9 mouse cellular contexts compared by ENCODE assay signal in genomic region chr2:127539494-127539893, GRCm38 (mm10). TPM values are rescaled to one million over a fixed set of nuclear protein-coding genes. Genes with fewer than 3 reads are reported as not detected.
DNase-seq lines count a peak whose midpoint lies in the region; ATAC-seq and TF ChIP-seq lines count a peak whose summit lies in the region.
"Had no signal": no experiment of that assay in that cellular context is flagged by ENCODE, and none has a peak within 500 bp of the region (broad histone marks: within the 10 kb centered on the region; RNA-seq: fewer than 3 reads in every experiment).

No protein-coding gene starts in this region.

- peaks cover 5% of the 10 kb centered on the region; the same call in 1 of the 2 replicates for H3K4me1 ChIP-seq in midbrain, embryonic 11.5 days (ENCODE audit: control insufficient read depth, insufficient read depth, low read length)
- no peaks in the 10 kb centered on the region for H3K4me1 ChIP-seq in midbrain, embryonic 16.5 days (ENCODE audit: control insufficient read depth, insufficient read depth, low read length)
- no peaks in the 10 kb centered on the region for H3K4me1 ChIP-seq in stomach, embryonic 14.5 days (ENCODE audit: control insufficient read depth, insufficient read depth, low read length)
- peaks cover 4% of the 10 kb centered on the region; the same call in 1 of the 2 replicates for H3K4me1 ChIP-seq in forebrain, embryonic 15.5 days

- no peaks in the 10 kb centered on the region for H3K9me3 ChIP-seq in midbrain, embryonic 11.5 days (ENCODE audit: control insufficient read depth, low read length)
- no peaks in the 10 kb centered on the region for H3K9me3 ChIP-seq in midbrain, embryonic 16.5 days (replicated peaks; ENCODE audit: control insufficient read depth, low read length, poor library complexity, severe bottlenecking)
- no peaks in the 10 kb centered on the region for H3K9me3 ChIP-seq in stomach, embryonic 14.5 days (ENCODE audit: control insufficient read depth, low read depth, low read length)
- no peaks in the 10 kb centered on the region for H3K9me3 ChIP-seq in forebrain, embryonic 15.5 days

- no peaks in the 10 kb centered on the region for H3K36me3 ChIP-seq in midbrain, embryonic 11.5 days (ENCODE audit: control insufficient read depth, insufficient read depth, low read length)
- no peaks in the 10 kb centered on the region for H3K36me3 ChIP-seq in midbrain, embryonic 16.5 days (ENCODE audit: control insufficient read depth, insufficient read depth, low read length)
- H3K36me3 ChIP-seq in stomach, embryonic 14.5 days (ENCODE audit: control insufficient read depth, insufficient read depth, low read length), result no peaks in the 10 kb centered on the region
- H3K36me3 ChIP-seq in forebrain, embryonic 15.5 days, result no peaks in the 10 kb centered on the region

- H3K4me3 ChIP-seq in gastrocnemius, adult 2 months, result no peak overlapping the region
- no peak overlapping the region for H3K4me3 ChIP-seq in midbrain, embryonic 11.5 days (ENCODE audit: low read depth, low read length)
- no peak overlapping the region for H3K4me3 ChIP-seq in midbrain, embryonic 16.5 days (ENCODE audit: low read depth, low read length)
- no peak overlapping the region for H3K4me3 ChIP-seq in stomach, embryonic 14.5 days (ENCODE audit: low read depth, low read length)
- no peak overlapping the region for H3K4me3 ChIP-seq in forebrain, embryonic 15.5 days

- no peak for DNase-seq in gastrocnemius, adult 2 months
- no peak for DNase-seq in gastrocnemius, adult 8-10 months (ENCODE audit: low spot score in 2 of 2)
- peak; percentile 80 for DNase-seq in midbrain, embryonic 11.5 days (ENCODE audit: low spot score, missing footprints)
- DNase-seq in cerebellum, adult 18-20 months, result peak; percentile 66 to 75
- no peak for DNase-seq in adrenal gland, postnatal 25 days

- no peak overlapping the region for H3K27ac ChIP-seq in gastrocnemius, adult 2 months
- H3K27ac ChIP-seq in midbrain, embryonic 11.5 days (ENCODE audit: low read depth, low read length), result no peak overlapping the region
- H3K27ac ChIP-seq in midbrain, embryonic 16.5 days (ENCODE audit: low read length), result no peak overlapping the region
- no peak overlapping the region for H3K27ac ChIP-seq in stomach, embryonic 14.5 days (ENCODE audit: low read length)
- H3K27ac ChIP-seq in forebrain, embryonic 15.5 days (replicated peaks), result no peak overlapping the region

- peak; percentile 35; the same call in 1 of the 2 replicates for TF ChIP-seq CTCF in gastrocnemius, adult 2 months (IDR thresholded peaks at IDR 0.05)

- peaks cover 35% of the 10 kb centered on the region for H3K27me3 ChIP-seq in midbrain, embryonic 11.5 days (ENCODE audit: control insufficient read depth, insufficient read depth, low read length)
- H3K27me3 ChIP-seq in midbrain, embryonic 16.5 days (ENCODE audit: control insufficient read depth, insufficient read depth, low read depth, low read length), result peaks cover 43% of the 10 kb centered on the region
- peaks cover 25% of the 10 kb centered on the region for H3K27me3 ChIP-seq in stomach, embryonic 14.5 days (ENCODE audit: control insufficient read depth, insufficient read depth, low read length)
- H3K27me3 ChIP-seq in forebrain, embryonic 15.5 days, result peaks cover 38% of the 10 kb centered on the region

- no peak for ATAC-seq in midbrain, embryonic 11.5 days (ENCODE audit: low FRiP score)
- no peak for ATAC-seq in midbrain, embryonic 16.5 days
- ATAC-seq in stomach, embryonic 14.5 days (ENCODE audit: insufficient number of reproducible peaks, insufficient read depth, low FRiP score, low read depth), result no peak
- ATAC-seq in forebrain, embryonic 15.5 days (replicated peaks), result no peak
- ATAC-seq: Patski had no signal

- H3K4me2 ChIP-seq in midbrain, embryonic 11.5 days, result no peak overlapping the region
- H3K4me2 ChIP-seq in midbrain, embryonic 16.5 days (ENCODE audit: low read length), result no peak overlapping the region
- H3K4me2 ChIP-seq in stomach, embryonic 14.5 days (replicated peaks; ENCODE audit: low read depth, low read length), result peak overlapping the region; percentile 33; the same call in 1 of the 2 replicates
- no peak overlapping the region for H3K4me2 ChIP-seq in forebrain, embryonic 15.5 days (replicated peaks)

- H3K9ac ChIP-seq in midbrain, embryonic 11.5 days (ENCODE audit: low read length), result no peak overlapping the region
- H3K9ac ChIP-seq in midbrain, embryonic 16.5 days (ENCODE audit: low read depth, low read length), result no peak overlapping the region
- H3K9ac ChIP-seq in stomach, embryonic 14.5 days (replicated peaks; ENCODE audit: low read depth, low read length), result no peak overlapping the region
- no peak overlapping the region for H3K9ac ChIP-seq in forebrain, embryonic 15.5 days (replicated peaks)

- 29% methylated on average over 4 of the region's 4 CpGs for WGBS in midbrain, embryonic 11.5 days
- 23% methylated on average over 4 of the region's 4 CpGs for WGBS in midbrain, embryonic 16.5 days
- WGBS in stomach, embryonic 14.5 days, result 21% methylated on average over 4 of the region's 4 CpGs
- WGBS in forebrain, embryonic 15.5 days, result 27% methylated on average over 4 of the region's 4 CpGs

- intact Hi-C loops in gastrocnemius, adult 2 months (cut with DNase I), result no loop called here

RNA-seq across cellular contexts. Expression of gene Prom2, which starts 1.8 kb away (rescaled TPM):
- total RNA-seq in gastrocnemius, adult 2 months (2021), result not detected
- not detected for total RNA-seq in gastrocnemius, adult 8-10 months (2022)
- 0.32 TPM in 1 of 2 replicates, not detected in the other for polyA plus RNA-seq in midbrain, embryonic 11.5 days (2014; fragmentation: Nextera tagmentation; extraction: Ambion mirVana)
- polyA plus RNA-seq in midbrain, embryonic 16.5 days (2015; fragmentation: Nextera tagmentation; extraction: Ambion mirVana), result 0.05 and 0.19 TPM in 2 replicates
- polyA plus RNA-seq in stomach, embryonic 14.5 days (2014; fragmentation: Nextera tagmentation; extraction: Ambion mirVana), result 12.1 and 14.1 TPM in 2 replicates
- total RNA-seq in adrenal gland, postnatal 25 days (2021), result 0.18 TPM in 1 of 2 replicates, not detected in the other
- polyA plus RNA-seq in forebrain, embryonic 15.5 days (2015; fragmentation: Nextera tagmentation; extraction: Ambion mirVana), result not detected in 2 replicates
- polyA plus RNA-seq: Patski had no signal

RNA-seq across cellular contexts. Expression of gene Kcnip3, which starts 17.6 kb away (rescaled TPM):
- under 1 TPM; 0.28 to 0.31 TPM for total RNA-seq in gastrocnemius, adult 2 months (2021)
- under 1 TPM; 0.15 to 0.47 (median 0.24) TPM for total RNA-seq in gastrocnemius, adult 8-10 months (2022)
- 3.9 and 4.4 TPM in 2 replicates for polyA plus RNA-seq in midbrain, embryonic 11.5 days (2014; fragmentation: Nextera tagmentation; extraction: Ambion mirVana)
- polyA plus RNA-seq in midbrain, embryonic 16.5 days (2015; fragmentation: Nextera tagmentation; extraction: Ambion mirVana), result 9.1 and 13.0 TPM in 2 replicates
- polyA plus RNA-seq in stomach, embryonic 14.5 days (2014; fragmentation: Nextera tagmentation; extraction: Ambion mirVana), result 6.3 and 6.9 TPM in 2 replicates
- 4.8 and 6.0 TPM in 2 replicates for total RNA-seq in adrenal gland, postnatal 25 days (2021)
- polyA plus RNA-seq in forebrain, embryonic 15.5 days (2015; fragmentation: Nextera tagmentation; extraction: Ambion mirVana), result 8.3 and 8.6 TPM in 2 replicates

RNA-seq across cellular contexts. Expression of gene Zfp661, which starts 47.4 kb away (rescaled TPM):
- 1 to 10 TPM; 2.4 to 2.6 TPM for total RNA-seq in gastrocnemius, adult 2 months (2021)
- total RNA-seq in gastrocnemius, adult 8-10 months (2022), result 1 to 10 TPM; 2.2 to 3.6 (median 2.3) TPM
- polyA plus RNA-seq in midbrain, embryonic 11.5 days (2014; fragmentation: Nextera tagmentation; extraction: Ambion mirVana), result 8.9 and 9.2 TPM in 2 replicates
- 6.4 and 7.0 TPM in 2 replicates for polyA plus RNA-seq in midbrain, embryonic 16.5 days (2015; fragmentation: Nextera tagmentation; extraction: Ambion mirVana)
- polyA plus RNA-seq in stomach, embryonic 14.5 days (2014; fragmentation: Nextera tagmentation; extraction: Ambion mirVana), result 3.8 and 5.0 TPM in 2 replicates
- 4.5 and 4.8 TPM in 2 replicates for total RNA-seq in adrenal gland, postnatal 25 days (2021)
- polyA plus RNA-seq in forebrain, embryonic 15.5 days (2015; fragmentation: Nextera tagmentation; extraction: Ambion mirVana), result 10.3 and 11.0 TPM in 2 replicates

RNA-seq across cellular contexts. Expression of gene Mrps5, which starts 47.5 kb away (rescaled TPM):
- total RNA-seq in gastrocnemius, adult 2 months (2021), result 10 to 100 TPM; 74.1 to 96.2 TPM
- total RNA-seq in gastrocnemius, adult 8-10 months (2022), result 10 to 100 TPM; 64.8 to 78.4 (median 74.5) TPM
- 159 and 170 TPM in 2 replicates for polyA plus RNA-seq in midbrain, embryonic 11.5 days (2014; fragmentation: Nextera tagmentation; extraction: Ambion mirVana)
- polyA plus RNA-seq in midbrain, embryonic 16.5 days (2015; fragmentation: Nextera tagmentation; extraction: Ambion mirVana), result 155 and 157 TPM in 2 replicates
- polyA plus RNA-seq in stomach, embryonic 14.5 days (2014; fragmentation: Nextera tagmentation; extraction: Ambion mirVana), result 125 and 132 TPM in 2 replicates
- 97.4 and 98.4 TPM in 2 replicates for total RNA-seq in adrenal gland, postnatal 25 days (2021)
- 181 and 189 TPM in 2 replicates for polyA plus RNA-seq in forebrain, embryonic 15.5 days (2015; fragmentation: Nextera tagmentation; extraction: Ambion mirVana)

Comparison
In these comparisons a context has a peak if more than half of its experiments do, and no peak if none do; other contexts are left out.
1. DNase-seq: peak in midbrain, embryonic 11.5 days (single experiment) and cerebellum, adult 18-20 months (2 of 2); none in gastrocnemius, adult 2 months (single experiment), gastrocnemius, adult 8-10 months (0 of 2) and adrenal gland, postnatal 25 days (single experiment).